Mouse (Mus musculus): ENCODE data around the gene Limch1. TPM values are rescaled to one million over a fixed set of nuclear protein-coding genes. Genes with fewer than 3 reads are reported as not detected.

Gene Limch1
- total RNA-seq, 2 experiments from 2014 or later = 210 to 274 TPM

GRCm38 (mm10) chr5:66816751-66817150 is 71.1 kb downstream of the Limch1 start:
- intact Hi-C loops (cut with DNase I) = no loop called here
- no peak for DNase-seq (ENCODE audit: low spot score)

DNA sequence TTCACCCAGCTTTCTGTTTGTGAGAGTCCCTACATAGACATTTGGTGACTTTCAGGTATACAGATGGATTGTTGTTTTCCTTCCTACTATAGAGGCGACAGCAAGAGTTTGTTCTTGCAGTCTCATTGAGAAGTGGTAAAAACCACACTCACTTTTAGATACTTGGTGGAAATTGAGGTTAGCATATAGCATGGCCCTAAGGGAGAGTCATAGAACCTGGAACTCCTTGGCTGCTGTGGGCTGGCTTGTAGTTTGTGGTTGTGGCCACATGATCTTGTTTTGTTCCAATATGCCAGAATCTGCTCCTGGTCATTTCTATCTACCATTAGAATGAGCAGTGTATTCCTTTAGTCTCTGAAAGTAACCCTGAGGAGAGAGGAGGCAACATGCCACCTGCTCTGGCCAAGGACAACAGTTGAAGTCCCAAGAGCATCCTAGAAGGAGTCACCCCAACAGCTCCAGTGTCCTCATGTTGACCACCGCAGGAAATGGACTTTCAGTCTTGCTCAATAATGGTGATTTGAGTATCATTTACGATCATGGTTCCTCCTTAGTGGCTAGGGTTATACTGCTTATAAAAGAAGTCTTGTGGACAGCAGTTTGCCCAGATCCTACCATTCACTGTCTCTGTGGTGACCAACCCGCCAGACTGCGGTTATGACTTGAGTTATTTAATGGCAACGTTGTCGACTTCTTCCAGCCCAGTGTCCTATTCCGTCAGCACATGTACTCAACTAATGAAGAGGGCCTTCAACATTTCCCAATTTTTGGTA is 71.7 kb downstream of the Limch1 start:
- intact Hi-C loops (cut with DNase I) = no loop called here
- DNase-seq (ENCODE audit: low spot score) = no peak

DNA sequence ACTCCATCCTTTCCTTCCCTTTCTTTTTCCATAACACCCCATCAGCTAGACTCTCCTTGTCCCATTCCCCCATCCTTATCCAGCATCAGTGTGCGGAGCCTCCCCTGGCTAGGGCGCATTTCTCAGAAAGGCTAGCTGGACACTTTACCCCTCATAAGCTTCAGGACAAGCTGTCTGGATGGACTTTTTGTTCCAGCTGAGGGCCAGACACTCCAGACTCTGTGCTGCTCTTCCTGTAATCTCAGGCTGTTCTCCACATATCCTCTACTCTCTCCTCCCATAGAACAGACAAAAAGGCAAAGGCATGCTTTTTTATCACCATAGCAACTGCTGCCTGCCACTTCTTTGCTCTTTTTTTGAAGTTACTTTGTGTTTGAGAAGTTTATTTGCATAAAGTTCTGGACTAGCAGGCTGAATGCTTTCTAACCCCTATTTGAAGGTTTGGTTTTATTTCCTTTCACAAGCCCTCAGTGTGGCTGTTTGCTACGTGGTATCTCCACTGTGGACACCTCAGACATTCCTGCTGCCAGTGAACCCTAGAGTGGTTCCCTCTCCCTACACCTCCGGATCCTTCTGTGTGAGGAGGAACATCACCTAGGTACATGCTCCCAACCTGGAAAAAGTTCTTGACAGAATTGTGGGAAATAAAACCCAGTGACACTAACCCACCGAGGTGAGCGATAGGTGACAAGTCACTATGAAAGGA is 77.0 kb downstream of the Limch1 start:
- intact Hi-C loops (cut with DNase I) = no loop called here
- no peak for DNase-seq (ENCODE audit: low spot score)

GRCm38 (mm10) chr5:66825586-66825985 is 80.0 kb downstream of the Limch1 start:
- no peak for DNase-seq (ENCODE audit: low spot score)
- intact Hi-C loops (cut with DNase I) = no loop called here

GRCm38 (mm10) chr5:66826844-66827243 is 81.2 kb downstream of the Limch1 start:
- no peak for DNase-seq (ENCODE audit: low spot score)
- intact Hi-C loops (cut with DNase I) = no loop called here

- intact Hi-C loops (cut with DNase I) = no loop called here
- DNase-seq (ENCODE audit: low spot score) = no peak
These were observed 83.9 kb downstream of the Limch1 start for GRCm38 (mm10) chr5:66829505-66829904.

DNA sequence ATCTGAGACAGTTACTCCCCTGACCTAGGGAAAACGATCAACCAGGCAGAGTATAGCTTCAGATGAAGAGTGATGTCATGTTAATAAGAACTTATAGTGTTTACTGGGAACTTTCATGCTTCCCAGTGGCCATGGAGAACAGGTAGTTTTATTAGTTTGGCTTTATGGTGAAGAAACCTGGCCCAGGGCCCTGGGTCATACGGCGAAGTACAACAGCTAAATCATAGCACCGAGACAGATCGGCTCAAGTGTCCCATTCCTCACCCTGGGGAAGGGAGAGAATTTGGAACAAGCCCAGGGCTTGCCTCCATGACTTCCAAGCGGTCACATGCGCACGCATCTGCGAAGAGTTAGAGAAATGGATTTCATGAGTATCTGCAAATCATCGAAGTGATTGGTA is 84.6 kb downstream of the Limch1 start:
- no peak for DNase-seq (ENCODE audit: low spot score)
- intact Hi-C loops (cut with DNase I) = no loop called here

- no peak for DNase-seq (ENCODE audit: low spot score)
- intact Hi-C loops (cut with DNase I) = no loop called here
These were observed 89.1 kb downstream of the Limch1 start for GRCm38 (mm10) chr5:66834756-66835155.

GRCm38 (mm10) chr5:66836892-66837291 is 91.3 kb downstream of the Limch1 start:
- no peak for DNase-seq (ENCODE audit: low spot score)
- intact Hi-C loops (cut with DNase I) = no loop called here

- intact Hi-C loops (cut with DNase I) = no loop called here
- no peak for DNase-seq (ENCODE audit: low spot score)
These were observed 96.3 kb downstream of the Limch1 start for GRCm38 (mm10) chr5:66841971-66842370.

GRCm38 (mm10) chr5:66842776-66843175 is 97.1 kb downstream of the Limch1 start:
- no peak for DNase-seq (ENCODE audit: low spot score)
- intact Hi-C loops (cut with DNase I) = no loop called here

DNA sequence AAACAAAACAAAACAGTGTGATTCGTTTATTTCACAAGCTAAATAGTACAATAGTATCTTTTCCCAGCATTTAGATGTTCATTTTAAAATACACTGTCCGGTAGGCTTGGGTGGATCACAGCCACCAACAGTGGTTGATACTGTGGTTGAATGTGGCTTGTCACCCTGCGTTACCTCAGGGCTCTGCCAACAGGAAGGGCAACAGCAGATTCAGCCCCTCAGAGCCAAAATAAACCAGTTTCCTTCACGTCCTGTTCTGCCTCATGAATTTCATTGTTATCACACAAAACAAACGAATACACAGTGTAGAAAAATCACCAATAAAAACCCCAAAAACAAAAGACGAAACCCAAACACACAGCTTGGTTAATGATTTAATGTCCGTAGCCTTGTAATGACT is 102.5 kb downstream of the Limch1 start:
- DNase-seq (ENCODE audit: low spot score) = peak; percentile 23
- intact Hi-C loops (cut with DNase I) = loop anchor here (5.0 kb wide), 1 partner anchor 101 kb away; the partner anchor contains the start of gene Limch1

- peak; percentile 23 for DNase-seq (ENCODE audit: low spot score)
These were observed 103.5 kb downstream of the Limch1 start for GRCm38 (mm10) chr5:66849148-66849547.

GRCm38 (mm10) chr5:66850721-66851251 is 105.2 kb downstream of the Limch1 start:
- intact Hi-C loops (cut with DNase I) = loop anchor here (5.0 kb wide), 2 partner anchors 47 to 138 kb away; no protein-coding TSS in a partner anchor
- no peak for DNase-seq (ENCODE audit: low spot score)

More at GRCm38 (mm10) chr5:66849148-66849547, 103.5 kb downstream of the Limch1 start:
- intact Hi-C loops (cut with DNase I) = loop anchor here (5.0 kb wide), 1 partner anchor 102 kb away; the partner anchor contains the start of gene Limch1

DNA sequence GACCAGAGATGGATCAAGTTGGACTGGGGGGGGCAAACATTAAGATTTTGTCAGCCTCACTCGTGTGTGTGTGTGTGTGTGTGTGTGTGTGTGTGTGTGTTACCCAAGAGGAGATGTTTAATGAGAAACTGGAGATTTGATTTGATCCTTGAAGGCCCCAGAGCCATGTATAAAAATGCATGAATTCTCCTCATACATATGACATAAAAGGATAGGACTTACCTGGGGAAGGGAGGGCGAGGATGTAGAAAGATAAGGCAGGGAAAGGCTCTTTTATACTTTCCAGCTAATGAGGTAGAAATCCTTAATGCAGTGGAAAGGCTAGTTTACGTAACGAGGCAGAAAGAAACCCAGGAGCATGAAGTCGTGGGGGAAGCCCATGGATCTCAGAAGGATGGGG is 106.1 kb downstream of the Limch1 start:
- no peak for DNase-seq (ENCODE audit: low spot score)
- intact Hi-C loops (cut with DNase I) = loop anchor here (5.0 kb wide), 2 partner anchors 46 to 139 kb away; no protein-coding TSS in a partner anchor

- no peak for DNase-seq (ENCODE audit: low spot score)
- intact Hi-C loops (cut with DNase I) = loop anchor here (5.0 kb wide), 2 partner anchors 43 to 142 kb away; no protein-coding TSS in a partner anchor
These were observed 108.6 kb downstream of the Limch1 start for GRCm38 (mm10) chr5:66854263-66854662.

GRCm38 (mm10) chr5:66855358-66856107 is 109.9 kb downstream of the Limch1 start:
- no peak for DNase-seq (ENCODE audit: low spot score)

DNA sequence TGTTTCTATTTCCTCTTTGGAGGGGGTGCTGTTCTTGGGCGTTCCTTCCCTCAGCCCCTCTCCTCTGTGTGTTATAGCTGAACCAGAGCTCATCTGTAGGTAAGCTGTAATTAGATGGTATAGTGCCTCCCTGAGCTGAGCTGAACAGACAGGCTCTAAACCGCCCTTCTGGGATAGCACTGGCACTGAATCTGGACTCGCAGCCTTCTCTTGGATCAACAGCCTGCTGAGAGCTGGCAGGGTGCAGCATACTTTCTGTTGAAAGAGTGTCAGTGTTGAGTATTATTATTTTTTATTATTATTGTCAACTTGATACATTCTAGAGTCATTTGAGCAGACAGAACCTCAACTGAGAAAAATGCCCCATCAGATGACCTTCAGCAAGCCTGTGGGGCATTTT is 113.9 kb downstream of the Limch1 start:
- DNase-seq (ENCODE audit: low spot score) = no peak
- intact Hi-C loops (cut with DNase I) = no loop called here

More at GRCm38 (mm10) chr5:66855358-66856107, 109.9 kb downstream of the Limch1 start:
- intact Hi-C loops (cut with DNase I) = no loop called here

GRCm38 (mm10) chr5:66861232-66862035 is 115.8 kb downstream of the Limch1 start:
- peak; percentile 33 for DNase-seq (ENCODE audit: low spot score)
- intact Hi-C loops (cut with DNase I) = no loop called here
